9 mouse cellular contexts compared by ENCODE assay signal in the genomic region with DNA sequence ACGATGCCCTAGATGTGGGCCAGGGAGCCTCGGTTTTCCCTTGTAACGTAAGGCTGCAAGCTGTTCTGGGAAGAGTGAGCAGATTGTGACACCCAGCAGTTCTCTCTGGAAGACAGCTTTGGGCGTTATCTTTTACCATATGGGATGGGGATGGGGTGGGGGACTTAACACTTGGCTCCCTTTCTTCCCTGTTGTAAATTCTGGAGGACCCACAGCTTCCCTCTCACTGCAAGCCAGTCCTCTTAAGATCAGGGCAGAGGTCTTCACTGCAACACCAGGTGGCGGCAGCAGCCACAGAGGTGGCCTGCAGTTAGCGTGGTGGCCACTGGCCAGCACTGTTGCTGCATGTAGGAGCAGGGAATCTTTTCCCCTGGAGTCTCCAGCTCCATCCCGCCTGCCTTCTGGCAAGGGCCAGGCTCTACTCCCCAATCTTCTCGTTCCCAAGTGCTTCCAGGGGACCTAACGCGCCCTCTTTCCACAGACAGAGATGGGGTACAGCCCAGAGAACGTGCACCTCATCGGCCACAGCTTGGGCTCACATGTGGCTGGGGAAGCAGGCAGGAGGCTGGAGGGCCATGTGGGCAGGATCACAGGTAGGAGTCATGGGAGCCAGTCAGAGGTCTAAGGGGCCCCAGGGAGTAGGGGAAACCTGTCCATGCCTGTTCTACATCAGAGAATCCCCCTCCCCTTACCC. TPM values are rescaled to one million over a fixed set of nuclear protein-coding genes. Genes with fewer than 3 reads are reported as not detected.
A peak's percentile ranks its signal among the peaks of the same experiment; 100 is the strongest.
DNase-seq lines count a peak whose midpoint lies in the region; ATAC-seq lines count a peak whose summit lies in the region.
"Had no signal": no experiment of that assay in that cellular context is flagged by ENCODE, and none has a peak within 500 bp of the region (broad histone marks: within the 10 kb centered on the region; RNA-seq: fewer than 3 reads in every experiment).

No protein-coding gene starts in this region.

- peak; percentile 62 for DNase-seq in adrenal gland, adult 2 months
- DNase-seq in embryonic facial prominence, embryonic 10.5 days (ENCODE audit: low spot score), result peak; percentile 82
- DNase-seq in heart, adult 8-10 months (ENCODE audit: low spot score), result peak; percentile 35
- DNase-seq in kidney, adult 8-10 months, result peak; percentile 12 to 60
- DNase-seq in limb, embryonic 10.5 days (ENCODE audit: low spot score), result peak; percentile 77
- peak; percentile 87 for DNase-seq in midbrain, embryonic 14.5 days
- DNase-seq in thymus, postnatal 25 days, result no peak

- H3K9me3 ChIP-seq in embryonic facial prominence, embryonic 10.5 days, result no peaks in the 10 kb centered on the region
- no peaks in the 10 kb centered on the region for H3K9me3 ChIP-seq in limb, embryonic 10.5 days (replicated peaks)
- no peaks in the 10 kb centered on the region for H3K9me3 ChIP-seq in midbrain, embryonic 14.5 days (ENCODE audit: control insufficient read depth, low read length)
- H3K9me3 ChIP-seq in stomach, embryonic 16.5 days (replicated peaks; ENCODE audit: control insufficient read depth, low read length), result no peaks in the 10 kb centered on the region

- peaks cover 32% of the 10 kb centered on the region for H3K4me1 ChIP-seq in embryonic facial prominence, embryonic 10.5 days
- H3K4me1 ChIP-seq in limb, embryonic 10.5 days, result peaks cover 23% of the 10 kb centered on the region
- H3K4me1 ChIP-seq in midbrain, embryonic 14.5 days (ENCODE audit: control insufficient read depth, insufficient read depth, low read length), result no peaks in the 10 kb centered on the region
- no peaks in the 10 kb centered on the region for H3K4me1 ChIP-seq in stomach, embryonic 16.5 days (ENCODE audit: control insufficient read depth, insufficient read depth, low read length)

- no peaks in the 10 kb centered on the region for H3K36me3 ChIP-seq in embryonic facial prominence, embryonic 10.5 days (replicated peaks)
- H3K36me3 ChIP-seq in limb, embryonic 10.5 days, result no peaks in the 10 kb centered on the region
- H3K36me3 ChIP-seq in midbrain, embryonic 14.5 days (ENCODE audit: control insufficient read depth, insufficient read depth, low read length), result no peaks in the 10 kb centered on the region
- H3K36me3 ChIP-seq in stomach, embryonic 16.5 days (ENCODE audit: control insufficient read depth, insufficient read depth, low read length), result no peaks in the 10 kb centered on the region

- 0 out of 2 replicates have a peak overlapping the region, but pooled peaks have one; percentile 36 for H3K27ac ChIP-seq in embryonic facial prominence, embryonic 10.5 days (replicated peaks)
- H3K27ac ChIP-seq in limb, embryonic 10.5 days, result peak overlapping the region; percentile 70; the same call in 1 of the 2 replicates
- H3K27ac ChIP-seq in midbrain, embryonic 14.5 days (replicated peaks; ENCODE audit: low read depth, low read length), result no peak overlapping the region
- H3K27ac ChIP-seq in stomach, embryonic 16.5 days (ENCODE audit: low read length), result no peak overlapping the region

- no peak overlapping the region for H3K9ac ChIP-seq in midbrain, embryonic 14.5 days (replicated peaks; ENCODE audit: low read length)
- H3K9ac ChIP-seq in stomach, embryonic 16.5 days (ENCODE audit: low read length), result no peak overlapping the region

- H3K4me2 ChIP-seq in midbrain, embryonic 14.5 days (ENCODE audit: low read length), result no peak overlapping the region
- no peak overlapping the region for H3K4me2 ChIP-seq in stomach, embryonic 16.5 days (ENCODE audit: low read depth, low read length)

- WGBS in embryonic facial prominence, embryonic 10.5 days, result 10% methylated on average over 12 of the region's 12 CpGs
- WGBS in limb, embryonic 10.5 days, result 4% methylated on average over 12 of the region's 12 CpGs
- 11% methylated on average over 12 of the region's 12 CpGs for WGBS in midbrain, embryonic 14.5 days
- WGBS in stomach, embryonic 16.5 days, result 13% methylated on average over 12 of the region's 12 CpGs

- peak; percentile 40; the same call in 1 of the 2 replicates for ATAC-seq in midbrain, embryonic 14.5 days (ENCODE audit: low FRiP score, low TSS enrichment)
- peak; percentile 22; the same call in 1 of the 2 replicates for ATAC-seq in stomach, embryonic 16.5 days (ENCODE audit: insufficient read depth, low FRiP score)

- peaks cover 12% of the 10 kb centered on the region; the same call in 1 of the 2 replicates for H3K27me3 ChIP-seq in embryonic facial prominence, embryonic 10.5 days (replicated peaks; ENCODE audit: low read depth, poor library complexity, severe bottlenecking)
- H3K27me3 ChIP-seq in limb, embryonic 10.5 days (ENCODE audit: low read depth, poor library complexity, severe bottlenecking), result 0 out of 2 replicates have a peak, but pooled peaks cover 8% of the 10 kb centered on the region
- H3K27me3 ChIP-seq in midbrain, embryonic 14.5 days (ENCODE audit: control insufficient read depth, insufficient read depth, low read length), result no peaks in the 10 kb centered on the region
- no peaks in the 10 kb centered on the region for H3K27me3 ChIP-seq in stomach, embryonic 16.5 days (ENCODE audit: control insufficient read depth, insufficient read depth, low read length)

- H3K4me3 ChIP-seq in embryonic facial prominence, embryonic 10.5 days, result no peak overlapping the region
- peak overlapping the region; percentile 15; the same call in 1 of the 2 replicates for H3K4me3 ChIP-seq in limb, embryonic 10.5 days
- no peak overlapping the region for H3K4me3 ChIP-seq in midbrain, embryonic 14.5 days (replicated peaks; ENCODE audit: low read depth, low read length)
- H3K4me3 ChIP-seq in stomach, embryonic 16.5 days (replicated peaks; ENCODE audit: low read length), result no peak overlapping the region
- H3K4me3 ChIP-seq: erythroblast, embryonic 14.5 days had no signal

RNA-seq across cellular contexts. Expression of a gene that starts 3.5 kb away (rescaled TPM):
- not detected for total RNA-seq in adrenal gland, adult 2 months (2021)
- polyA plus RNA-seq in adrenal gland, adult 2 months (2012; rRNA removed), result not detected in 2 replicates
- polyA plus RNA-seq in embryonic facial prominence, embryonic 10.5 days (2016; fragmentation: Nextera tagmentation; extraction: Ambion mirVana), result 0.09 TPM in 1 of 2 replicates, not detected in the other
- total RNA-seq in heart, adult 8-10 months (2022), result not detected
- polyA plus RNA-seq in limb, embryonic 10.5 days (2016; fragmentation: Nextera tagmentation; extraction: Ambion mirVana), result 0.11 TPM in 1 of 2 replicates, not detected in the other
- not detected in 2 replicates for polyA plus RNA-seq in midbrain, embryonic 14.5 days (2014; fragmentation: Nextera tagmentation; extraction: Ambion mirVana)
- polyA plus RNA-seq in stomach, embryonic 16.5 days (2015; fragmentation: Nextera tagmentation; extraction: Ambion mirVana), result 21.9 and 40.9 TPM in 2 replicates
- polyA plus RNA-seq: erythroblast, embryonic 14.5 days had no signal

RNA-seq across cellular contexts. Expression of a gene that starts 31.3 kb away (rescaled TPM):
- under 1 TPM in 1 of 2 experiments, not detected in 1; 0.31 TPM for total RNA-seq in adrenal gland, adult 2 months (2021)
- polyA plus RNA-seq in adrenal gland, adult 2 months (2012; rRNA removed), result not detected in 2 replicates
- 0.20 TPM in 1 of 2 replicates, not detected in the other for polyA plus RNA-seq in embryonic facial prominence, embryonic 10.5 days (2016; fragmentation: Nextera tagmentation; extraction: Ambion mirVana)
- total RNA-seq in heart, adult 8-10 months (2022), result not detected
- not detected in 2 replicates for polyA plus RNA-seq in limb, embryonic 10.5 days (2016; fragmentation: Nextera tagmentation; extraction: Ambion mirVana)
- polyA plus RNA-seq in midbrain, embryonic 14.5 days (2014; fragmentation: Nextera tagmentation; extraction: Ambion mirVana), result not detected in 2 replicates
- 0.14 TPM in 1 of 2 replicates, not detected in the other for polyA plus RNA-seq in stomach, embryonic 16.5 days (2015; fragmentation: Nextera tagmentation; extraction: Ambion mirVana)
- polyA plus RNA-seq: erythroblast, embryonic 14.5 days had no signal

RNA-seq across cellular contexts. Expression of a gene that starts 34.3 kb away (rescaled TPM):
- total RNA-seq in adrenal gland, adult 2 months (2021), result not detected
- polyA plus RNA-seq in adrenal gland, adult 2 months (2012; rRNA removed), result not detected in 2 replicates
- polyA plus RNA-seq in embryonic facial prominence, embryonic 10.5 days (2016; fragmentation: Nextera tagmentation; extraction: Ambion mirVana), result 0.31 TPM in 1 of 2 replicates, not detected in the other
- not detected for total RNA-seq in heart, adult 8-10 months (2022)
- 0.25 TPM in 1 of 2 replicates, not detected in the other for polyA plus RNA-seq in limb, embryonic 10.5 days (2016; fragmentation: Nextera tagmentation; extraction: Ambion mirVana)
- polyA plus RNA-seq in midbrain, embryonic 14.5 days (2014; fragmentation: Nextera tagmentation; extraction: Ambion mirVana), result not detected in 2 replicates
- 3,948 and 4,083 TPM in 2 replicates for polyA plus RNA-seq in stomach, embryonic 16.5 days (2015; fragmentation: Nextera tagmentation; extraction: Ambion mirVana)
- polyA plus RNA-seq: erythroblast, embryonic 14.5 days had no signal

Comparison
In these comparisons a context has a peak if more than half of its experiments do, and no peak if none do; other contexts are left out.
1. H3K27ac ChIP-seq: peak in embryonic facial prominence, embryonic 10.5 days (single experiment) and limb, embryonic 10.5 days (single experiment); none in midbrain, embryonic 14.5 days (single experiment) and stomach, embryonic 16.5 days (single experiment).
2. RNA of a gene that starts 3.5 kb away (polyA plus RNA-seq): 21.9 to 40.9 TPM in stomach, embryonic 16.5 days; 0.11 TPM in limb, embryonic 10.5 days, not detected in midbrain, embryonic 14.5 days, not detected in adrenal gland, adult 2 months and 0.09 TPM in embryonic facial prominence, embryonic 10.5 days; every median in the first group is over 10 times any median in the second.
3. RNA of a gene that starts 34.3 kb away (polyA plus RNA-seq): 3,948 to 4,083 TPM in stomach, embryonic 16.5 days; 0.31 TPM in embryonic facial prominence, embryonic 10.5 days, 0.25 TPM in limb, embryonic 10.5 days, not detected in adrenal gland, adult 2 months and not detected in midbrain, embryonic 14.5 days; every median in the first group is over 1,000 times any median in the second.